Mouse (Mus musculus): ENCODE measurements around the gene 1700001P01Rik. TPM values are rescaled to one million over a fixed set of nuclear protein-coding genes. Genes with fewer than 3 reads are reported as not detected.
A peak's percentile ranks its signal among the peaks of the same experiment; 100 is the strongest.

Gene 1700001P01Rik
- polyA plus RNA-seq, 1 experiment from 2014 or later, result 0.98 TPM

DNA sequence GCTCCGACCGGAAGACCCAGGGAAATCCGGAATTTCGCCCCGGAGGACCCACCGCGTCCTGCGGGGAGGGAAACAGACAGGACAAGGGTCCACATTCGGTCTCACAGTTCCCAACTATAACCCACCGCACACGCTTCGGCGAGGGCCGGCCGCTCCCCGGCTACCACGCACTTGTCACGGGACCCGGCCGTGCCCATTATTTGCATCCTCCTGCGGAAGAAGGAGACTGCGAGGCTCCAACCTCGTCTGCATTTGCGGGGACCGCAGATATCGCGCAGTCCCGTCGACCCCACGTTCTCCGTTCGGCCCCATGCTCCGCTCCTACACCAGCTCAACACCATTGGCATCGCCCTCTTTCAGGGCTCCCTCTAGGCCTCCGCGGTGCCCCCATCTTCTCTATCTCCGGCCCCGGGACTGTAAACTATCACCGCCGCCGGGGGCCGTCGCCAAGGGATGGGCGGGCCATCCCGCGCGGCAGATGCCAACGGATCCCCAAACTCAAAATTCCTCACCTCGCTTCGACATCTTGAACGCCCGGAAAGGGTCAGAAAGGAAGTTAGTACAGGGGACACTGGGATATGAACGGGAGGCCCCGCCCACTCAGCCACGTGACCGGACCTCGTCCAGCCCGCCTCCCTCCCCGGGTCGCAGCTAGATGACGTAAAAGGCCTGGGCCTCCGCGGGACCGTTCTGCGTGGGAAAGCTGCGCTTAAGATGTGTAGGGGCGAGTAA is 6.3 kb upstream of the 1700001P01Rik start, which contains the start of gene Rpl23:
TSS of gene Rpl23 (minus strand) at position 606 of the 732 bp plus-strand sequence.
- Histone ChIP-seq H3K27me3 (no peaks in the 10 kb centered on the region), H3K9ac (peak within 1 kb of the TSS; percentile 99), H3K9me3 (replicated peaks) (no peaks in the 10 kb centered on the region), H3K4me1 (peaks cover 24% of the 10 kb centered on the region), H3K27ac (peak within 1 kb of the TSS; percentile 94), H3K4me2 (replicated peaks) (peak within 1 kb of the TSS; percentile 86), H3K36me3 (peaks cover 39% of the 10 kb centered on the region), H3K4me3 (peak within 1 kb of the TSS; percentile 98)
- ATAC-seq (ENCODE audit: low FRiP score), result peak; percentile 94
- under 1% methylated on average over 67 of the region's 67 CpGs for WGBS

DNA sequence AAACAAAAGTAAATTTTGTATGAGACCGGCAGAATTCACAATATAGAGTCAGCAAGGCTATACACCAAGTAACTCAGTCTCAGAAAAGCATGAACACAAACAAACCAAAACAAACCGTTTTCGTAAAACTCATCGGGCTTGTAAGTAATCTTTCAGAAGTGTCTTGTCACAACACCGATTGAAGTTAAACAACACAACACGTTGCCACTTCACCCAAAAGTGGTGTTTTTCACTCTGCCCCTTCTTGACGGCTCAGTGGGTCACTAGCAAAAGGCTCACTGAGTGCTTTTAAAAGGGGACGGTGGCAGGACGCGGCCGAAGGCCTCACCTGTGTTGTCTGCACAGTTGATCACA is 5.7 kb upstream of the 1700001P01Rik start:
- Histone ChIP-seq H3K4me2 (replicated peaks) (peak overlapping the region; percentile 86), H3K27ac (peak overlapping the region; percentile 94), H3K27me3 (no peaks in the 10 kb centered on the region), H3K9ac (peak overlapping the region; percentile 99), H3K4me3 (peak overlapping the region; percentile 98), H3K9me3 (replicated peaks) (no peaks in the 10 kb centered on the region), H3K4me1 (peaks cover 24% of the 10 kb centered on the region), H3K36me3 (peaks cover 45% of the 10 kb centered on the region)
- ATAC-seq (ENCODE audit: low FRiP score), result no peak; the same call in 1 of the 2 replicates
- WGBS, result 3% methylated on average over 11 of the region's 11 CpGs

DNA sequence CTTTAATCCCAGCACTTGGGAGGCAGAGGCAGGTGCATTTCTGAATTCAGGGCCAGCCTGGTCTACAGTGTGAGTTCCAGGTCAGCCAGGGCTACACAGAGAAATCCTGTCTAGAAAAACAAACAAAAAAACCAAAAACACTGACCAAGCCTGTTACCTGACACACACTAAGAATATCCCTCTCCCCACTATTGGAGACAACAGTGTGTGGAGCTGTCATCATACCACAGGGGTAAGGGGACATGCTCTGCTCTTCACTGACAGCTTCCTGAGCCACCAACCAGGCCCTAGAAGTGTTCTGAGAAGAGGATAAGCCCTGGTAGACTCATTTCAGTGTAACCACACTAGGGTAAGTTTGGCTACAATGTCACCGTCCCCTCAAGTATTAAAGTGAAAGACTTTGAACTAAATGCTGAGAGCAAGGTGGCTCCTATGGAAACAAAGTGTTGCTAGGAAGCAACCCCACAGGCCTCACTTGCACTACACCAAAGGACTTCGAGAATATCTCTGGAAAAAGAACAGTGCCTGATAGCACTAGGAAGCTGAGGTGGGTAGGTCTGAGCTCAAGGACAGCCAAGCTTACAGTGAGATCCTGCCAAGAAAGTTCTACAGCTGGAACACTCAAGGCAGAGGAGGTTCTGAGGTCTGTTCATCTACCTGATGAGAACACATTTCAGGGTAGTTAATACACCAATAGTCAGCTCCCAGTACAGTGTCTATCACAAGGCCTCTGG is 4.4 kb upstream of the 1700001P01Rik start:
- Histone ChIP-seq H3K9ac (peak overlapping the region; percentile 99; the same call in 1 of the 2 replicates), H3K4me1 (peaks cover 26% of the 10 kb centered on the region), H3K4me2 (replicated peaks) (peak overlapping the region; percentile 86), H3K36me3 (peaks cover 58% of the 10 kb centered on the region), H3K4me3 (no peak overlapping the region), H3K9me3 (replicated peaks) (no peaks in the 10 kb centered on the region), H3K27ac (no peak overlapping the region), H3K27me3 (no peaks in the 10 kb centered on the region)
- no peak for ATAC-seq (ENCODE audit: low FRiP score)
- 91% methylated on average over 2 of the region's 2 CpGs for WGBS

DNA sequence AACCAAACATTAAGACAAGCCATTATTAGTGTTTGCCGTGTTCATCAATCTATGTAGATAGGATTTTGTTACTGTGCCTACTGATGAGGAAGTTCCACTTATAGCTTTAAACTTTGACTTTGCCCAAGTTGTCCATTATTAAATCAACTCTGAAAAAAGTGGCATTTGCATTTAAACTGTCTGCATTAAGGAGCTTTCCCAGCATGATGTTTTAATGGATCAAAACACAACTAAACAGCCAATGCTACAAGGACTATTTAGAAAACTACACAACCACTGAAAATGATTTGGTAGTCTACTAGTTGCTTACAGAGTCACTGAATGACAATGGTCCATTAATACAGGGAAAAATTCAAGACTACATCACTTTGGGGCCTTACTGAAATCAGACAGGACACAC is 3.2 kb upstream of the 1700001P01Rik start:
- Histone ChIP-seq H3K4me1 (peaks cover 26% of the 10 kb centered on the region), H3K9me3 (replicated peaks) (no peaks in the 10 kb centered on the region), H3K27me3 (no peaks in the 10 kb centered on the region), H3K36me3 (peaks cover 60% of the 10 kb centered on the region), H3K9ac (no peak overlapping the region), H3K27ac (no peak overlapping the region), H3K4me2 (replicated peaks) (no peak overlapping the region), H3K4me3 (no peak overlapping the region)
- ATAC-seq (ENCODE audit: low FRiP score), result no peak
- WGBS, result 95% methylated on average over 1 of the region's 1 CpGs

DNA sequence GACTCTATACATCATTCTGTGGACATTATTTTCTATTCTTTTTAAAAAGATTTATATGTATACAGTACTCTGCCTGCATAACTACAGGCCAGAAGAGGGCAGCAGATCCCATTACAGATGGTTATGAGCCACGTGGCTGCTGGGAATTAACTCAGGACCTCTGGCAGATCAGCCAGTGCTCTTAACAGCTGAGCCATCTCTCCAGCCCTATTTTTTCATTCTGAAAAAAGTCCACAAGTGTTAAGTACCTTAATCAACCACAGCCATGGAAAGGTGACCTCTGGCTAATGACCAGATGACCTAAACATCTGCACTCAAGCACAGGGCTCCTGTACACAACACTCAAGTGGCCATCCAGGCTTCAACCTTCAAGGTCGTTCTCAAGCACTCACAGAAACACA is 1.4 kb upstream of the 1700001P01Rik start:
- H3K9me3 ChIP-seq (replicated peaks), result no peaks in the 10 kb centered on the region
- no peak overlapping the region for H3K4me3 ChIP-seq
- 45% methylated on average over 2 of the region's 2 CpGs for WGBS
- ATAC-seq (ENCODE audit: low FRiP score), result no peak; the same call in 1 of the 2 replicates
- H3K9ac ChIP-seq, result no peak overlapping the region
- H3K27me3 ChIP-seq, result no peaks in the 10 kb centered on the region
- no peak overlapping the region for H3K4me2 ChIP-seq (replicated peaks)
- H3K27ac ChIP-seq, result no peak overlapping the region
- H3K4me1 ChIP-seq, result peaks cover 21% of the 10 kb centered on the region
- H3K36me3 ChIP-seq, result peaks cover 60% of the 10 kb centered on the region

DNA sequence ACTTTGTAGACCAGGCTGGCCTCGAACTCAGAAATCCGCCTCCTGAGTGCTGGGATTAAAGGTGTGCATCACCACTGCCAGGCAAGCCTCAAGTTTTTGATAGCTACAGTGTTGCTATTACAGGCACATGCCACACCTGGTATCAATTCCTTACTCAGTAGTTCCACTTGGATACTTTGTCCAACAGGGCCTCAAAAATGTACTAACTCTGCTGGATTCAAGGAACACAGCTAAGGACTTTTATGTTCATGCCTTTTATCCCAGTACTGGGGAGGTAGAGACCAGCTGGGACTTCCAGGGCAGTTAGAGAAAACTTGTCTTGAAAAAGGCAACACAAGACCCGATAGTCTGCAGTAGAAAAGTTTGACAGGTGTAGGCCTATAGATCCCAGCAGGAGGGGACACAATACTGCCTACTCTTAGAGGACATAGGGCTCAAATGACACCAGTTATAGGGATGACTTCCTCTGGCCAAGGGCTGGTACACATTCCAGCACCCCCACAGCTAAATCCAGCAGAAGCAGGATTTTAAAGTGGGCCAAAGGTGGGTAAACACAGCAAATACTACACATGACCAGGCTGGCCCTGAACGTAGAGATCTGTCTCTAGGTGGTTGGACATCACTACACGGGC is 895 bp upstream of the 1700001P01Rik start:
- no peak overlapping the region for H3K4me2 ChIP-seq (replicated peaks)
- no peaks in the 10 kb centered on the region for H3K27me3 ChIP-seq
- H3K4me1 ChIP-seq, result peaks cover 21% of the 10 kb centered on the region
- no peak overlapping the region for H3K27ac ChIP-seq
- H3K9me3 ChIP-seq (replicated peaks), result no peaks in the 10 kb centered on the region
- ATAC-seq (ENCODE audit: low FRiP score), result no peak
- 61% methylated on average over 5 of the region's 5 CpGs for WGBS
- no peak overlapping the region for H3K4me3 ChIP-seq
- H3K9ac ChIP-seq, result no peak overlapping the region
- peaks cover 60% of the 10 kb centered on the region for H3K36me3 ChIP-seq

DNA sequence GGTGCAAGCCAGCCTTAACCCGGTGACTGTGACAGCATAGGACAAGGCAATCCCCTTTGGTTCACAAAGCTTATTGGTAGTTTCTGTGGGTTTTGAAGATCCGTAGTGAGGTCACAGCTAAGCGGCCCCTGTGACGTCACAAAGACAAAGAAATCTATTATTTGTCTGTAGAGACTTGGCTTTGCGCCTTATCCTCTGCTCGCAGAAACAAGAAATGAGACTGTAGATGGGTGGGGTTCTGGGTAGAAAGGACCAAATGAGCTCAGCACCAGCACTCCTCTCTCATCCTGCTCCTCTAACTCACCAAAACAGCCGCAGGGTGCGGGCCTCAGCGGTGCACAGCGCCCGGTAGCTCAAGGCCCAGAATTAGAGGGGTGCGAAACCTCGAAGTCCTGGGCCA is 532 bp downstream of the 1700001P01Rik start:
- peaks cover 52% of the 10 kb centered on the region for H3K36me3 ChIP-seq
- ATAC-seq (ENCODE audit: low FRiP score), result no peak
- H3K9me3 ChIP-seq (replicated peaks), result no peaks in the 10 kb centered on the region
- no peak overlapping the region for H3K4me3 ChIP-seq
- H3K27me3 ChIP-seq, result no peaks in the 10 kb centered on the region
- WGBS, result 76% methylated on average over 13 of the region's 13 CpGs
- peaks cover 7% of the 10 kb centered on the region for H3K4me1 ChIP-seq
- no peak overlapping the region for H3K27ac ChIP-seq
- no peak overlapping the region for H3K9ac ChIP-seq
- H3K4me2 ChIP-seq (replicated peaks), result no peak overlapping the region

DNA sequence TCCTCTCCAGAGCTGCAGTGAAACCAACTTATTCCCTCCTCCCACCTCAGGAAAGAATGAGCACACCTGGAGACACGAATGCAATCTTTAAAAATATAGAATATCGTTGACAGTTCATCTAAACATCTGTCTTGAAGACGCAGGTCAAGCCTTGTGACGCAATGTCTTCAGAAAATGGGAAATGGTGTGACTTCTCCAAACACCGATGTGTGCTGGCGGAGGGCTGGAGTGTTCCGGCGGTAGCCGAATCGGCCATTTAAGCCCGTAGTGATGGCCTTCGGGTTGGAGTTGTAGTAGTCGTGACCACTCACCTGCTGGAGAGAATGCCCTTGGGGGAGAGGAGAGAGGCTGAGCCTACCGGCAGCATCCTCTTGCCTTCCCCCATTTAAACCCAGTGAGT is 4.3 kb downstream of the 1700001P01Rik start:
- H3K9ac ChIP-seq, result no peak overlapping the region
- peaks cover 15% of the 10 kb centered on the region for H3K36me3 ChIP-seq
- WGBS, result 80% methylated on average over 14 of the region's 14 CpGs
- peaks cover 6% of the 10 kb centered on the region; the same call in 1 of the 2 replicates for H3K4me1 ChIP-seq
- H3K4me2 ChIP-seq (replicated peaks), result no peak overlapping the region
- no peak overlapping the region for H3K4me3 ChIP-seq
- ATAC-seq (ENCODE audit: low FRiP score), result no peak
- H3K27ac ChIP-seq, result no peak overlapping the region
- no peaks in the 10 kb centered on the region for H3K27me3 ChIP-seq
- no peaks in the 10 kb centered on the region for H3K9me3 ChIP-seq (replicated peaks)

DNA sequence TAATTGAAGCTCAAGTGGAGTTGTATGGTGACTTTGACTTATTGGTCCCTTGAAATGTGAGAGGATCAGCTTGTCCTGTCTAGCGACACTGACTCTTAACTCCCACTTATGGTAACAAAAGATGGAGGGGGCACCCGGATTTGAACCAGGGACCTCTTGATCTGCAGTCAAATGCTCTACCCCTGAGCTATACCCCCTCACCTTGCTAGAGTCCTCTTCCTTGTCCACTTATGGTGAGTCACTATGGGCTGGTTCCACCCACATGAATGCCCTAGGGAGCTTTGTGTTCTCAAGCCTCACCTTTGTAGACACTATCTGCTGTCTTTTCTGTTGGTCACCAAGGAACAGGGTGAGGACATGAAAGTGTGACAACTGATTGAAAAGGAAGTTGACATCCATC is 6.0 kb downstream of the 1700001P01Rik start:
- Histone ChIP-seq H3K9me3 (replicated peaks) (no peaks in the 10 kb centered on the region), H3K4me2 (replicated peaks) (no peak overlapping the region), H3K27me3 (no peaks in the 10 kb centered on the region), H3K9ac (no peak overlapping the region), H3K27ac (no peak overlapping the region), H3K36me3 (no peaks in the 10 kb centered on the region), H3K4me3 (no peak overlapping the region), H3K4me1 (peaks cover 16% of the 10 kb centered on the region)
- WGBS, result 29% methylated on average over 2 of the region's 2 CpGs
- no peak for ATAC-seq (ENCODE audit: low FRiP score)

DNA sequence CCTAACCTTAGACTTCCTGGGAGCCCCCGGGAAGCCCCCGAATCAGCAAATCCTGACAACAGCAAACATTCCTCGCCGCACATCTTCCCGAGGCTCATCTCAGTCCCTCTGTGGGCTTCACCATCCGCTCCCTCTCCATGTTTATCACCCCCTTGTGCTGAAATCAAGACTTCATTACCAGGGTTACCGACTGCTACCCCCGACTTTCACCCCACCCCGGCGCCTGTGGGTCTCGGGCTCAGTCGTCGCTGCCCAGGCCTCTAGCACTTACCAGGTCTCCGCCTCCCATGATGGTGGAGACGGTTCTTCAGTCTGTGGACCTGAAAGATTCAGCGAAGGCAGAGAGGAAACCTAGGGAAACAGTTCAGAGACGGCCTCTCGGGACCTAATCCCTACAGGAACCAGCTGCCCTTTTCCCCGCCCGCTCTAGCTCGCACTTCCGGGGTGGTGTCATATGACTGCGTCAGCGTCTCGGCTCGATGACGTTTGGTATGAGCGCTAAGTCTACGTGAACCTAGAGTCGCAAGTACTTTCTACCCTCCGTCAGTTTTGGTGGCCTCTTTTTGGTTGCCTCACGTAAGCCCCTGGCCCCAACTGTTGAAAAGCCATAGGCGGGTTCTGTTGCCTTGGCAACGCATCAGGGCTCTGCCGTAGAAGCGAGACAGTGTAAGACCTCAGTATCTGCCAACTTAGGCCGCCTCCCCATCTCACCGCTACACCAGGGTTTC is 9.4 kb downstream of the 1700001P01Rik start, which contains the start of gene Cwc25:
TSS of gene Cwc25 (minus strand) at position 403 of the 728 bp plus-strand sequence.
- H3K9me3 ChIP-seq (replicated peaks), result no peaks in the 10 kb centered on the region
- H3K36me3 ChIP-seq, result peaks cover 30% of the 10 kb centered on the region
- 1% methylated on average over 38 of the region's 38 CpGs for WGBS
- peak within 1 kb of the TSS; percentile 77 for H3K4me2 ChIP-seq (replicated peaks)
- peak within 1 kb of the TSS; percentile 84 for H3K27ac ChIP-seq
- peaks cover 19% of the 10 kb centered on the region for H3K4me1 ChIP-seq
- H3K27me3 ChIP-seq, result no peaks in the 10 kb centered on the region
- peak within 1 kb of the TSS; percentile 94 for H3K4me3 ChIP-seq
- H3K9ac ChIP-seq, result peak within 1 kb of the TSS; percentile 96
- ATAC-seq (ENCODE audit: low FRiP score), result peak; percentile 93

DNA sequence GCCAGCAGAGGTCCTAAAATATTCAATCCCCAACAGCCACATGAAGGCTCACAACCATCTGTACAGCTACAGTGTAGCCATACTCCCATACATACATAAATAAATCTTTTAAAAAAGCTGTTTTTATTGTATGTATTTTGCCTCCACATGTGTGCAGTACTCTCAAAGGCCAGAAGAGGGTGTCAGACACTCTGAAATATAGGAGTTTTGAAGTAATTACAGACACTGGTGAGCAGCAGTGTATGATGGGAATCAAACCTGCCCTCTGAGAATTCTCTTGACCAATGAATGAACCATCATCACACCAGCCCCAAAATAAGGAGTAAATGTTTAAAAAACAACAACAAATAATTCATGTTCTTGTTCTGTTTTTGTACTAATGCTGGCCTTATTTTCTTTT is 14.1 kb downstream of the 1700001P01Rik start:
- H3K9me3 ChIP-seq (replicated peaks), result no peaks in the 10 kb centered on the region
- H3K27me3 ChIP-seq, result no peaks in the 10 kb centered on the region
- no peak overlapping the region for H3K9ac ChIP-seq
- H3K27ac ChIP-seq, result no peak overlapping the region
- peaks cover 62% of the 10 kb centered on the region for H3K36me3 ChIP-seq
- peaks cover 16% of the 10 kb centered on the region for H3K4me1 ChIP-seq
- no peak overlapping the region for H3K4me2 ChIP-seq (replicated peaks)
- no peak overlapping the region for H3K4me3 ChIP-seq
- no peak for ATAC-seq (ENCODE audit: low FRiP score)

DNA sequence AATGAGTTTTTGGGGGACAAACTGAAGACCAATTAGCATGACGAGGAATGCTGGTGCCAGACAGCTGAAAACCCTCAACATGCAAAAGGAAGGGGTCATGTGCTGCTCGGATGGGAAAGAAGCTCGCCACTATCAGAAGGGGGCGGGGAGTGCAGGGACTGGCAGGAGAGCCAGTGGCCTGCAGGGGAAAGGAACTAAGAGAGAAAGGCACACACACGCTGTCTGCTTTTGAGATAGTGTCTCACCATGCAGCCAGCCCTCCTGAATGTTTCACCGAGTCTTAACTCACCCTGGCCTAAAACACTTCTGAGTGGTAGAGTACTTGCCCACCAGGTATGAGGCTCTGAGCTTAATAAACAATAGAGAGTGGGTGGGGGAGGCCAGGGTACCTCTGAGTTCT is 16.8 kb downstream of the 1700001P01Rik start:
- H3K4me3 ChIP-seq, result no peak overlapping the region
- 78% methylated on average over 6 of the region's 6 CpGs for WGBS
- no peak for ATAC-seq (ENCODE audit: low FRiP score)
- no peak overlapping the region for H3K4me2 ChIP-seq (replicated peaks)
- H3K27me3 ChIP-seq, result no peaks in the 10 kb centered on the region
- H3K27ac ChIP-seq, result no peak overlapping the region
- peaks cover 76% of the 10 kb centered on the region for H3K36me3 ChIP-seq
- H3K9me3 ChIP-seq (replicated peaks), result no peaks in the 10 kb centered on the region
- H3K9ac ChIP-seq, result no peak overlapping the region
- no peaks in the 10 kb centered on the region for H3K4me1 ChIP-seq

All from hindbrain, embryonic 12.5 days (tissue).